Mouse (Mus musculus) myocyte (in vitro differentiated cells): ENCODE results near the gene Exosc7.

ENCODE experiments used
- MYOD1 ChIP-seq, 3 experiments: IDR thresholded peaks; one replicate each; pipeline ENCODE4 v1.6.1; 2011; ENCODE audit warnings: control low read depth in 2 of 3, low read depth in 2 of 3, mild to moderate bottlenecking in 2 of 3, moderate library complexity in 1 of 3; ENCODE audit not compliant: insufficient read length in 2 of 3, control insufficient read depth in 1 of 3
- MYOG ChIP-seq, 3 experiments: IDR thresholded peaks; one replicate each; pipeline ENCODE4 v1.6.1; 2011; ENCODE audit warnings: control low read depth in 2 of 3, low read depth in 2 of 3, mild to moderate bottlenecking in 2 of 3; ENCODE audit not compliant: insufficient read length in 2 of 3, control insufficient read depth in 1 of 3, insufficient read depth in 1 of 3

DNA sequence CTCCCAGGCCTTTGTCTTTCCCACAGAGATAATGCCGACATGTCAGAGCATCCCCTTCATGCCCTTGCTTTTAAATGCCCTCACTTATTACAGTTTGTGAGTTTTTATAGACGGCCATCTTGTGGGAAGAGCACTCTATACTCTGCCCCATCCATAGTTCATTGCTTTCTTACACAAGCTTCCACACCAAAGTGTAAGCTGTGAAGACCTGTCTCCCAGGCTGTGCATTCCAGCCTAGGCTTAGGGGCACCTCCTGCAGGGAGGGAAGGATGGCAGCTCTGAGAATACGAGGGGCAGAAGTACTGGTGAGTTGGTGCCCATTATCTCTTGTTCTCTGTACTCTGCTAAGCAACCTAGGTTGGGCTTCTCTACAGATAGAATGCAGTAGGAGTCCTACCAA is 20.0 kb downstream of the Exosc7 start:
- TF ChIP-seq MYOG (IDR thresholded peaks at IDR 0.05; ENCODE audit: control insufficient read depth in 1 of 3, insufficient read depth in 1 of 3, insufficient read length in 2 of 3, low read depth in 2 of 3) (no peak), MYOD1 (IDR thresholded peaks at IDR 0.05; ENCODE audit: control insufficient read depth in 1 of 3, insufficient read length in 2 of 3, low read depth in 2 of 3) (no peak)
